Mouse (Mus musculus) urinary bladder, postnatal 36 days (tissue): ENCODE data around the gene Cox6a2.
"Not testable (repeated sequence)": the region's sequence is repeated elsewhere in the genome, so short reads cannot be mapped to it uniquely, and the experiment has no call there.

Experiments
- DNase-seq, 2 experiments: peaks; one replicate each; pipeline ENCODE4 v3.0.0; 2022; ENCODE audit warnings: low spot score in 2 of 2, mixed read lengths in 1 of 2

Cox6a2 gene

DNA sequence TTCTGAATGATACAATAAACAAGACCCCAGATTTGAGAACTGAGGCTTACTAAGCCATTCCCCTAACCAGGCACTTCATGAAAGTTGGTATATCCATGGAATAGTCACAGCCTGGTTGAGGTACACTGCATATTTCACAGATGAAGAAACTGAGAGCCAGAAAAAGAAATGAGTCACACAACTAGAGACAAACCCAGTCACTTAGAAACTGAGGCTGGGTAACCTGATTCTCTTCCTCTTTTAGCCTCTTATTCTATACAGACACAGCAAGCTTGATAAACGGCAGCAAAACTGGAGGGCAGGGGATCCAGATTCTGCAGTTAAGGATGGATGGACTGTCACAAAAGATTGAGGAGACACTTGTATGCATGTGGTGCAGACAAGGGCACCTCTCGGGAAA is 28.6 kb upstream of the Cox6a2 start:
- no peak for DNase-seq

DNA sequence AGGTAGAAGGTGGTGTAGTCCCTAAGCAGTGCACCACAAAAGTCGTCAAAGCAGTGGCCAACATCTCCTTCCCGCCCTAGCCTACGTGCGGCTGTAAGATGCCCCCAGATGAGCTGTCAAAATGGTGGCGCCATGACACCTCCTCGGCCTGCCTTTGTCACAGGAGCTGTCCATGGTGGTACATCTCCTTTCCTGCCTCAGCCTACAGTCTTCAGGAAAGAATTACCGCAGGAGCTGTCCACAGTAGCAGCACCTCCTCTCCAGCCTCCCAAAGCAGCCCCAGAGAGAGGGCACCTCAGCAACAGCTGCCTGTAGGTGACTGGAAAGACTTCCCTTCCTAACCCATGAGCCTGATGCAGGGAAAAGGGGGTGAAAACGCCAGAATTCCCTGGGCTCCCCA is 25.6 kb upstream of the Cox6a2 start:
- no peak for DNase-seq

DNA sequence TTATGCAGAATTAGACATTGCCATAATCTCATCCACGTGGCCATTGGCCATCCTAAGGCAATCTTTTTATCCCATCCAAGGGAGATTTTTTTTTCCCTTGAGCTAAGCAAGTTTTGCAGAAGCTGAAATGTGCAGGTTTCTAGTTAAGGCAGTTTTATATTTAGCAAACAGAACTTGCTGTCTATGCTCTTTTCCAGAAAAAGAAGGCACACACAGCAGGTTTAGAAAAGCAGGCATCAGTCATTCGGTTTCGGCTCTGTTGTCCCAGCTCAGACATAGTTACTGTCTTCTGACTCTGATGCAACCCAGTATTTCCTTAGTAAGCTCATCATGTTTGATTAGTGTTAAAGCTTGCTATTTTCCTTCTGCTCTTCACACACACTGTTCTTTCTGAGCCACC is 14.7 kb upstream of the Cox6a2 start:
- DNase-seq, result no peak

DNA sequence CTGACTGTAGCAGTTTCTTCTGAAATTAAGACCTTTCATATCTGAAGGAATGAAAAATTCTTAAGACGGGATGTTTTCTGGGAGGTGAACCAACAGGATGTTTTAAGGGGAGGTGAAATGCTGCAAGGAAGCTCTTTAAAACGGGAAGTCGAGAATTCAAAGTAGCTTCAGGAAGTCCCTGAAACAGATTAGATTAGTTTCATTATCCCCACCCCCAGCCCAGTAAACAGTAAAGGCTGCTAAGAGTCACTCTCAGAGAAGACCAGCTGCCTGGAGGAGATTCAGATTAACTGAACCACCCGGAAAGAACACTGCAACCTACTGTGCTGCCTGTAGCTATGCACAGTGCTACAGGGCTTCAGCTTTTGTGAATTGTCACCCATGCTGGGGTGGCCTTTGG is 13.8 kb upstream of the Cox6a2 start:
- DNase-seq, result no peak

DNA sequence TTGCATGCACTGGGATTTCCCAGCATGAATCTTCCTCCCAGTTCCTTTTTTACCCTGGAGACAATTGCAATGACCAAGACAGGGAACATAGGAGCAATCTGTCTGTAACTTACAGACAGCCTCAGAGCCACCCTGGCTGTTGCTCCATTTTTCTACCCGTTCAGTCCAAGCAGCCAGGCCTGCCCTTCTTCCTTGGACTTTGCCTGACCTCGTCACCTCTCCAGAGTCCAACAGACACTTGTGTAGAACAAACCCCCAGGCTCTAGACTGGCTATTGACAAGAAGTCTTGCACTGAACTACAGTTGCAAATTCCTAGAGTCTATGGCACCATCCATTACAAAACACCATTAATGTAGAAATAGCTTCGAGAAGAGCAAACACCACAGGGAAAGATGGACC is 3.6 kb upstream of the Cox6a2 start:
- no peak for DNase-seq

DNA sequence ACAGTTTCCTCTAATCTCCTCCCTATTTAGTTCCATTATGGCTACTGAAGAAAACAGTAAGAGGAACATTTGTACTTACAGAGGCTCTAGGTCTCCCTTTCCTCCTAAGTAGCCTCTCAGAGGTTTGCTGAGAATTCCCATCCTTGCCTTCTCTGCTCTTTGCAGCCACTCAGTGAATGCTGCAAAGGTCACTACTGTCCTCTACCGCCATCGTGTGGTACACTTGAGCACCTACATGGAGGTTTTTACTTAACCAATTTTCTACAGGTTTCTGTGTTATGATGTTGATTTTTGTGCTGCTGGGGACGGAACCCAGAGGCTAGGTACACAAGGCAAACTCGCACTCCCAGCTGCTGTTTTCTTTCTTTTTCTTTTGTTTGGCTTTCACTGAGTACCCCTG is 2.0 kb upstream of the Cox6a2 start:
- peak; percentile 18 to 43 for DNase-seq

DNA sequence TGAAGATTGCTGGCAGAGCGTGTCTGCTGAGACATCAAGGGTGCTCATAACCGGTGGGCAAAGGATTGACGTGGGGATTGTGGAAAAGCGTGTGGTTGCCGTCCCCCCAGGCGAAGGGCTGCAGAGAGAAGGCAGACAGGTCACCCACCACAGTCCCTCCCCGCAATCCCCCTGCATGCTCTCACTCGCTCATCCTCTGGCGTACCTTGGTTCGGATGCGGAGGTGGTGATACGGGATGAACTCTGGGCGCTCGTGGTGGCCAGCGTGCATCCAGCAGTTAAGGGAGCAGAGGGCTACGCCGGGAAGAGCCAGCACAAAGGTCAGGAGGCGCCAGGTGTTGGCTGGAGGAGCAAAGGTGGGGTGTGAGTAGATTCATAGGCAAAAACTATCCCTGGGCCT is 492 bp downstream of the Cox6a2 start:
- DNase-seq, result no peak

DNA sequence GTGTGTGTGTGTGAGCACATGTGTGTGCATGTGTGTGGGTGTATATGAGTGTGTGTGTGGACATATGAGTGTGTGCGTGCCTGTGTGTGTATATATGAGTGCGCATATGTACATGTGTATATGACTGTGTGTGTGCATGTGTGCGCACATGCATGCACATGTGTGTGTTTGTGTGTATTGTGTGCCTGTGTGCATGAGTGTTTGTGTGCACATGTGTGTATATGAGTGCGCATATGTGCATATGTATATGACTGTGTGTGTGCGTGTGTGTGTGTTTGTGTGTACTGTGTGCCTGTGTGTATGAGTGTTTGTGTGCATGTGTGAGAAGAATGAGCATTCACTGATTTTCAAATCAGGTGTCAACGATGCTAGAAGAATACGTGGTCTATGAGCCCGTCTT is 2.0 kb downstream of the Cox6a2 start:
- no peak for DNase-seq

DNA sequence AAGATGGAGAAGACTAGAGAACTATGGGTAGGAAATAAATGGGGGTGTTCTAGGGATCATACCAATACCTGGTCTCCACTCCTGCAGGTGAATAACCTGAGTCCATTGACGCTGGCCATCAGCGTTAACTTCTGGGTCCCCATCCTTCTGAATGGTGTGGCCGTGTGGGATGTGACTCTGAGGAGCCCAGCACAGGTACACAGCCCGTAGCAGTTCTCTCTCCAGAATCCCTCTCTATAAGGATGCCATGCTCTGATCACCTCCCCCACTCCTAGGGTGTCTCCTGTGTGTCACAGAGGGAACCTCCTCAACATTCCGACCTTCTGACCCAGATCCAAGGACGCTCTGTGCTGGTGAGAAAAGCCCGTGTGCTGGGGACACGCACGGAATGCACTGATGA is 3.1 kb downstream of the Cox6a2 start:
- DNase-seq, result no peak

DNA sequence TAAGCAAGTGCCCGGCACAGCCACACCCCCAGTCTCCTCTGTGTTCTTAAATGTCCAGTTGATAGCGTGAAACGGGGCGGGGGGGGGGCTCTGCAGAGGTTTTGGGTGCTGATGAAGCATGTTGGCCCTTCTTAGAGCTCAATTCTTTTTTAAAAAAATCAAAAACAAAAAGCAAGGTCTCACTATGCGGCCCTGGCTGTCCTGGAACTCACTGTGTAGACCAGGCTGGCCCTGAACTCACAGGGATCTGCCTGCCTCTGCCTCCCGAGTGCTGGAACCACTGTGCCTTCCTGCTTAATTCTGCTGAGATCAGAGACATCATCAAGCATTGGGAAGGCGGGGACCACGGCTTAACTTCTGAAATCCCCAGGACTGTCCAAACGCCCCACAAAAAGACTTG is 4.6 kb downstream of the Cox6a2 start:
- DNase-seq, result no peak

DNA sequence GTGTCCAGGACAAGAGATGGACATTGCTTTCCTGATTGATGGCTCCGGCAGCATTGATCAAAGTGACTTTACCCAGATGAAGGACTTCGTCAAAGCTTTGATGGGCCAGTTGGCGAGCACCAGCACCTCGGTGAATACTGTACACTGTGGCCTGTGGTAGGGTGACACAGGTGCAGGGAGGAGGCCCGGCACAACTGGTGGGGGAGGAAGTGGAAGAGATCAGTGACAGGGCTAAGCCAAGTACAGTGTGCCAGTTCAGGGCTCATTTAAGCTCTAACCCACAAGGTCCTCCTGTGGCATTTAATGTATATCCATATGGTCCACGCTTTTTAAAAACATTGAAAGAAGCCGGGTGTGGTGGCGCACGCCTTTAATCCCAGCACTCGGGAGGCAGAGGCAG is 24.5 kb downstream of the Cox6a2 start:
- no peak for DNase-seq

DNA sequence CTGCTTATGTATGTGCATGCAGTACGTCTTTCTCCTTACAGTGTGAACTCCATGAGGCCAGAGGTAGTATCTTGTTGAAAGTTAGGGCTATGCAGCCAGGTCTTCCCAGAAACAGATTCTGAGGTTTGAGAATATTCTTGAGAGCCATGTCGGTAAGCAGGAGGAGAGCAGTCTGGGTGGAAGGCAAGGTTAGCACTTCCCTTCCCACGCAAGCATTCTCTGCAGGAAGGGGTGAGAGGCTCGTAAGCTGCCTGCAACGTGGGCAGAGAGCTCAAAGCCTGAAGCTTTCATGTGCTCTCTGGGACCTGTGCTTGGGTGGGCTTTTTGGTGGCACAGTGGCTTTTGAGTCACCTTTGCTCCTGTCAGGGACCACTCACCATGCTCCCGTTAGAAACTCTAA is 25.6 kb downstream of the Cox6a2 start:
- no peak for DNase-seq

DNA sequence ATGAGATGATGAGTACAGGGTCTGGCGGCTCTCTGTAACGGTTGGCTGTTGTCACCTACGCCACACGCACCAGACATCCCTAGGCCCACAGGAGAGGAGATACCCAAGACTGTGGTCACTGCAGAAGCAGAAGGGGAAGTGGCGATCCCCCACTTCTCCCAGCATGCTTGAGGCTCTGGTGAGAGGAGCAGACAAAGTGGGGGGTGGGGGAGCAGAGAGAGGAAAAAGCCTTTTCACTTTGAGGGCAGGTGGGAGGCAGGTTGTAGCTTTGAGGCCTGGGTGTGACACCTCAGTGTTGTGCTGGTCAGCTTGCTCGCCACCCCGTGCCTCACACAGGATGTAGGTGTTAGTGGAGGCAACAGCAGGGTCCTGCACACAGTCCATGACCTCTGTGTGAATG is 26.1 kb downstream of the Cox6a2 start:
- DNase-seq, result no peak

DNA sequence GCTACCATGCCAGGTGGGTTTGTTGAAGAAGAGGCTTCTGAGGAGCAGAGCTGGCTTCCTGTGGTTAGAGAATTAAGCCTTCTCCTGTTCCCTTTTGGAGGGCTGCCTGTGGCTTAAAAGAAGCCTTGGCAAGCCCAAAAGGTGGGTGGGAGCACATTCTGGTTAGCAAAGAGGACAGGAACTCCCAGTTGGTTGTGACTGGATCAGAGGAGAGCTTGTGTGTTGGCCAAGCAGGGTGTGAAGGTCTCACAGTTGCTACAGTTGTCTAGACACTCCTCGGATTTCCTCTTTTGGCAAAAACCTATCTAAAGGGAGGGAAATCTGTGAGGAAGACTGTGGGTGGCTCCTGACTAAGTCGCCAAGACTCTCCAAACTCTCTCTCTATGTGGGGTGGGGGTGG is 27.8 kb downstream of the Cox6a2 start:
- no peak for DNase-seq

DNA sequence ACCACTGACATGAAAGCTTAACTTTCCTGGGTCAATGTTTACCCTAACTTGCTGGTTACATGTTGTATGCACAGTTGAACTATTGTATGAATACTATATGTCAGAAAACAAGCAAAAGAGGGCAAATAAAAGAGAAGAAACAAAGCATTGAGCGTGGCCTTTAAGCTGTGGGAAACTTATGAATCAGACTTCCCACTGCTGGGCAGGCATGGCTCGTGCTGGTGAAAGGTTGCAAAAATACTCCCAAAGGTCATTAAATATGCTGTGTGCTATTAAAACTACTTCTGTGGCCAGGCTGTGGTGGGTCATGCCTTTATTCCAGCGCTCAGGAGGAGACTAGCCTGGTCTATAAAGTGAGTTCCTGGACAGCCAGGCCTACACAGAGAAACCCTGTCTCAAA is 36.2 kb downstream of the Cox6a2 start:
- DNase-seq, result no peak

DNA sequence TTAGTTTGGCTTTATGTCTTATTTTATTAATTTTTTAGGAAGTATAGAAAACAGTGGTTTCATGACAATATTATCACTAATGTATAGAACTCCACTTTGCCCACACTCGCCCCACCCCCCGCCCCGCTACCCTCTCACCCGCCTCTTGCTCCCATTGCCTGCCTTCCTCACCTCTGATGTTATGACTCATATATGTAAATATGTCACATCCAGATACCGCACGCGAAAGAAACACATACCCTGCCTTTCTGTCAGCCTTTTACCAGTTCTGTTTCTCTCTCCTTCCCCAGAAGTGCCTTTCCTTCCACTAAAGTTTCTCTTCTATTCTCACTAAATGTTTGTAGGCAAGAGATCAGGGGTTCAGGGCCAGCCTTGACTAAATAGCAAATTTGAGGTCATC is 39.8 kb downstream of the Cox6a2 start:
- DNase-seq, result no peak

DNA sequence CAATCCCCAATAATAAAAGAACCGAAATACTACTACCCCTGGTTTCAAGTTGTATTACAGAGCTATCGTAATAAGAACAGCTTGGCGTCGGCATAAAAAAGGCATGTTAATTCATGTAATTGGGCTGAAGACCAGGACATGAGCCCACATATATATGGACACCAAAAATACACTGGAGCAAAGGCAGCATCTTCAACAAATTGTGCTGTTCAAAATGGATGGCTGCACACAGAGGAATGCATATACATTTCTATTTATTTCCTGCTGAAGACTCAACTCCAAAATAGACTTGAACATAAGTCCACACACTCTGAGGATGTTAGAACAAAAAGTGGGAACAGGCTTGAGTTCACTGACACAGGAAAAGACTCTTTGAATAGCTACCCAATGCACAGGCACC is 42.2 kb downstream of the Cox6a2 start:
- no peak for DNase-seq

DNA sequence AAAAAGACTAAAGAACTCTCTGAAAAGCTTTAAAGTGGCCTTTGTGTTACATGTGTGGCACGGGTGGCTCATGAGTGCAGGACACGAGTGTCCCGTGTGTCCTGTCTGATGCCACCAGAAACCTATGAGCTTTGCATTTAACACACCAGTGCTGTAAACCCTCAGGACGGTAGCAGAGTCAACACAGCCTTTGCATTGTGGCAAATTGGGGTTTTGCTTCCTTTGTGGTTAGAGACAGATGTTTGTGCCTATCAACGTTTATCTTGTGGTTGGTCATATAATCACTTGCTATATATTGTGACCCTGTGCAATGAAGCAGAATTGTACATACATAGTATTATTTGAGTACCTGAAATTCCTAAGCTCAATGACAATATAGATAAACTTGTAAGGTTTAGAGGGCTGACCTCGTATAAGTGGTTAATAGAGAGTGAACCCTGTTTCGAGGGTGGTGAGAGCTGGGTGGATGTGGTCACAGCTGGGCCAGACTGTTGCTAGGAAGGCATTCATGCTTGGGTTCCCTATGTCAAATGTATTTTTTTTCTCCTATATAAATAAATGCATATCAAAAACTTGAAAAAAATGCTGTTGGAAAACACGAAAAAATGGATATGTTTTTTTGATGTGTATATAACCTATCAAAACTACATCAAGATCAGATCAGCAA is 47.4 kb downstream of the Cox6a2 start:
- DNase-seq, result not testable (repeated sequence)
